Mouse (Mus musculus): ENCODE results near the gene Zfp64. TPM values are rescaled to one million over a fixed set of nuclear protein-coding genes. Genes with fewer than 3 reads are reported as not detected.

The Zfp64 gene
- total and polyA plus RNA-seq, 3 experiments = 20.0 to 37.0 (median 25.1) TPM

GRCm38 (mm10) chr2:168851545-168851944, 103.8 kb downstream of the Zfp64 start:
- Histone ChIP-seq H3K4me2 (ENCODE audit: insufficient read depth, low read depth, poor library complexity, severe bottlenecking) (no peak overlapping the region), H3K4me1 (ENCODE audit: control insufficient read depth in 1 of 2, insufficient read depth in 2 of 2) (peaks cover 0 to 4% of the 10 kb centered on the region in 2 experiments; a peak in 1 of 4 replicates), H3K27ac (ENCODE audit: insufficient read depth, low read depth) (no peak overlapping the region), H3K27me3 (replicated peaks) (no peaks in the 10 kb centered on the region), H3K9me3 (replicated peaks; ENCODE audit: low read length) (no peaks in the 10 kb centered on the region), H3K4me3 (replicated peaks in 1 of 3; ENCODE audit: low read depth in 2 of 3, low read length in 2 of 3, poor library complexity in 1 of 3) (no peak overlapping the region), H3K79me2 (replicated peaks; ENCODE audit: control insufficient read depth, extremely low read depth, insufficient read depth, poor library complexity, severe bottlenecking) (no peaks in the 10 kb centered on the region), H3K36me3 (replicated peaks in 1 of 2; ENCODE audit: control insufficient read depth in 1 of 2, insufficient read depth in 1 of 2, low read length in 1 of 2) (no peaks in the 10 kb centered on the region), H3K9ac (ENCODE audit: insufficient read depth, low read depth) (no peak overlapping the region)
- no peak for TF ChIP-seq ETS1 (conservative IDR thresholded peaks at IDR 0.05; ENCODE audit: low read depth, low read length)
- no peak for DNase-seq (ENCODE audit: extremely low read depth)
- in situ Hi-C loops (cut with MboI; ENCODE audit: low pct_ligation_motif_present, low pct_unique_long_range_greater_than_20kb, low sequenced_read_pairs) = no loop called here
- dilution Hi-C loops (cut with MboI; ENCODE audit: extremely low pct_ligation_motif_present, extremely low pct_unique_long_range_greater_than_20kb, low sequenced_read_pairs) = no loop called here

- Histone ChIP-seq H3K9ac (ENCODE audit: insufficient read depth, low read depth) (no peak overlapping the region), H3K79me2 (replicated peaks; ENCODE audit: control insufficient read depth, extremely low read depth, insufficient read depth, poor library complexity, severe bottlenecking) (no peaks in the 10 kb centered on the region), H3K4me2 (ENCODE audit: insufficient read depth, low read depth, poor library complexity, severe bottlenecking) (no peak overlapping the region), H3K4me1 (ENCODE audit: control insufficient read depth in 1 of 2, insufficient read depth in 2 of 2) (peaks cover 0 to 4% of the 10 kb centered on the region in 2 experiments; a peak in 1 of 4 replicates), H3K27ac (ENCODE audit: insufficient read depth, low read depth) (no peak overlapping the region), H3K9me3 (replicated peaks; ENCODE audit: low read length) (no peaks in the 10 kb centered on the region), H3K36me3 (replicated peaks in 1 of 2; ENCODE audit: control insufficient read depth in 1 of 2, insufficient read depth in 1 of 2, low read length in 1 of 2) (no peaks in the 10 kb centered on the region), H3K4me3 (replicated peaks in 1 of 3; ENCODE audit: low read depth in 2 of 3, low read length in 2 of 3, poor library complexity in 1 of 3) (no peak overlapping the region), H3K27me3 (replicated peaks) (peaks cover 7% of the 10 kb centered on the region)
- in situ Hi-C loops (cut with MboI; ENCODE audit: low pct_ligation_motif_present, low pct_unique_long_range_greater_than_20kb, low sequenced_read_pairs) (no loop called here), dilution Hi-C loops (cut with MboI; ENCODE audit: extremely low pct_ligation_motif_present, extremely low pct_unique_long_range_greater_than_20kb, low sequenced_read_pairs) (no loop called here)
- TF ChIP-seq ZNF384 (IDR thresholded peaks at IDR 0.05; ENCODE audit: low read depth, low read length) (no peak), MEF2A (IDR thresholded peaks at IDR 0.05; ENCODE audit: borderline replicate concordance, low read depth, low read length) (no peak), CHD2 (IDR thresholded peaks at IDR 0.05; ENCODE audit: low read length) (no peak), E2F4 (IDR thresholded peaks at IDR 0.05; ENCODE audit: insufficient replicate concordance, low read depth, low read length) (no peak), MAFK (IDR thresholded peaks at IDR 0.05; ENCODE audit: insufficient replicate concordance, low read length) (no peak), MYC (IDR thresholded peaks at IDR 0.05; ENCODE audit: low read depth, low read length) (no peak), POLR2A (IDR thresholded peaks at IDR 0.05; ENCODE audit: low read depth, low read length) (no peak), HCFC1 (IDR thresholded peaks at IDR 0.05; ENCODE audit: low read depth, low read length) (no peak), CHD1 (IDR thresholded peaks at IDR 0.05; ENCODE audit: low read depth, low read length) (no peak)
- no peak for DNase-seq (ENCODE audit: extremely low read depth)
Measured at GRCm38 (mm10) chr2:168848553-168848952, 106.8 kb downstream of the Zfp64 start.

- dilution Hi-C loops (cut with MboI; ENCODE audit: extremely low pct_ligation_motif_present, extremely low pct_unique_long_range_greater_than_20kb, low sequenced_read_pairs) (no loop called here), in situ Hi-C loops (cut with MboI; ENCODE audit: low pct_ligation_motif_present, low pct_unique_long_range_greater_than_20kb, low sequenced_read_pairs) (no loop called here)
- Histone ChIP-seq H3K9ac (ENCODE audit: insufficient read depth, low read depth) (no peak overlapping the region), H3K9me3 (replicated peaks; ENCODE audit: low read length) (peaks cover 4% of the 10 kb centered on the region), H3K79me2 (replicated peaks; ENCODE audit: control insufficient read depth, extremely low read depth, insufficient read depth, poor library complexity, severe bottlenecking) (no peaks in the 10 kb centered on the region), H3K4me1 (ENCODE audit: control insufficient read depth in 1 of 2, insufficient read depth in 2 of 2) (peaks cover 0 to 4% of the 10 kb centered on the region in 2 experiments; a peak in 1 of 4 replicates), H3K27ac (ENCODE audit: insufficient read depth, low read depth) (no peak overlapping the region), H3K4me2 (ENCODE audit: insufficient read depth, low read depth, poor library complexity, severe bottlenecking) (no peak overlapping the region), H3K4me3 (replicated peaks in 1 of 3; ENCODE audit: low read depth in 2 of 3, low read length in 2 of 3, poor library complexity in 1 of 3) (no peak overlapping the region), H3K36me3 (replicated peaks in 1 of 2; ENCODE audit: control insufficient read depth in 1 of 2, insufficient read depth in 1 of 2, low read length in 1 of 2) (no peaks in the 10 kb centered on the region), H3K27me3 (replicated peaks) (peaks cover 7% of the 10 kb centered on the region)
- no peak for TF ChIP-seq NRF1 (IDR thresholded peaks at IDR 0.05; ENCODE audit: low read depth, low read length)
- no peak for TF ChIP-seq MYC (IDR thresholded peaks at IDR 0.05; ENCODE audit: low read depth, low read length)
- TF ChIP-seq UBTF (IDR thresholded peaks at IDR 0.05; ENCODE audit: low read depth, low read length) = no peak
- TF ChIP-seq JUN (IDR thresholded peaks at IDR 0.05; ENCODE audit: insufficient read depth, low read depth, low read length) = no peak
- TF ChIP-seq RAD21 (IDR thresholded peaks at IDR 0.05; ENCODE audit: low read depth, low read length) = no peak
- no peak for TF ChIP-seq USF2 (conservative IDR thresholded peaks at IDR 0.05; ENCODE audit: low read depth, low read length)
- DNase-seq (ENCODE audit: extremely low read depth) = no peak
Measured at GRCm38 (mm10) chr2:168846180-168846720, 109.1 kb downstream of the Zfp64 start.

Measured in CH12.LX (cell line).